Mouse (Mus musculus): ENCODE data around the gene Gfer.

DNA sequence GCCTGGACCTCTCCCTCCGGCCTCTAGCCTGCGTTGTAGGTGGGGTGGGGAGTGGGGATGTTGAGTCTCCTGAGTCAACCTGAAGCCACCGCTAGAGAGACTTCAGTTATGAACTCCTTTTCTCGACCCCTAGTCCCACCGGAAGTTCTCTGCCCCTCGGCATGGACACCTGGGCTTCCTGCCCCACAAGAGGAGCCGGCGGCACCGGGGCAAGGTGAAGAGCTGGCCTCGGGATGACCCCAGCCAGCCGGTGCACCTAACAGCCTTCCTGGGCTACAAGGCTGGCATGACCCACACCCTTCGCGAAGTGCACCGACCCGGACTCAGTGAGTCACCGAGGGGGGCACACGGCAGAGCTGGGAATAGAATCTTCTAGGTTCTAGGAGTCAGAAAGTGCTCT lies 32.2 kb upstream of the Gfer start:
- TF ChIP-seq CTCF (IDR thresholded peaks at IDR 0.05; ENCODE audit: low read depth, low read length) = no peak
- no peak for TF ChIP-seq GATA1 (IDR thresholded peaks at IDR 0.05; ENCODE audit: borderline replicate concordance, low read length)
